Mouse (Mus musculus) gastrocnemius, adult 2 months (tissue): ENCODE data around the gene Capn13. TPM values are rescaled to one million over a fixed set of nuclear protein-coding genes. Genes with fewer than 3 reads are reported as not detected.
A peak's percentile ranks its signal among the peaks of the same experiment; 100 is the strongest.

Experiments used
- DNase-seq: peaks from one replicate; pipeline ENCODE4 v3.0.0; 2022
- H3K27ac ChIP-seq: fragments of 200-600 bp; 2 replicates; pipeline ENCODE4 v1.8.1; 2022; ENCODE audit warnings: mild to moderate bottlenecking
- H3K4me3 ChIP-seq: fragments of 200-600 bp; 2 replicates; pipeline ENCODE4 v1.8.1; 2022; ENCODE audit warnings: mild to moderate bottlenecking, moderate library complexity
- CTCF ChIP-seq: fragments of 200-600 bp; IDR thresholded peaks from 2 replicates; pipeline ENCODE4 v1.8.1; 2022; ENCODE audit warnings: antibody characterized with exemption, mild to moderate bottlenecking, moderate library complexity
- intact Hi-C: fragments of 180-260 bp; cut with DNase I; formaldehyde crosslinking; loops from one replicate; pipeline ENCODE4 v1.15.1; 2025
- total RNA-seq, 2 experiments: library from RNA; stranded (reverse); gene quantifications; 2 replicates each; pipeline ENCODE4 v1.2.3; 2021

Gene Capn13
- total RNA-seq, 2 experiments from 2014 or later = not detected

DNA sequence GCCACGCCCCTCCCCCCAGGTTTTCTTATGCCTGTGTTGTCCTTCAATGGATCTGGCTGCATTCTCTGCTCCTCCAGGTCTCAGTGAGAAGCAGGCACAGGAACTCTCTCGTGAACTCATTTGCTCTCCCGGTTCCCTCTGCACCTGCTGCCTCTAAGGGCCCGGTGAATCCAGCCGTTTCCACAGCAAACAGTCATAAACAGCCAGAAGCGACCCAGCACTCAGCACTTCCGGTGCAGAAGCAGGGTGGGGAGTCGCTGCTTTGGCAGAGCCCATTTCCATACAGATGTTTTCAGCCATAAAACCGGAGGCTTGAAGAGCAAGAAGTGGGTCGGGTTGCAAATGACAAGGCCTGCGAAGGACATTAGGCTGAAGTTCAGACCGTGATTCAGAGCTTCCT is 142.0 kb downstream of the Capn13 start:
- intact Hi-C loops = no loop called here
- Histone ChIP-seq H3K27ac (peak overlapping the region; percentile 31; the same call in 1 of the 2 replicates), H3K4me3 (peak overlapping the region; percentile 41)
- DNase-seq = peak; percentile 27
- TF ChIP-seq CTCF = no peak
